Mouse (Mus musculus) hindbrain, embryonic 11.5 days (tissue): Measurements from ENCODE around the gene Wdsub1. TPM values are rescaled to one million over a fixed set of nuclear protein-coding genes. Genes with fewer than 3 reads are reported as not detected.

Source experiments
- ATAC-seq: fragments of 200-750 bp; cut with Nextera tagmentation; 2 replicates; pipeline ENCODE4 v1.8.0; 2017; ENCODE audit warnings: mild to moderate bottlenecking, moderate TSS enrichment, moderate library complexity; ENCODE audit not compliant: low FRiP score
- DNase-seq: peaks from one replicate; pipeline ENCODE4 v3.0.0-alpha.2; 2015; ENCODE audit warnings: low spot score
- H3K27ac ChIP-seq: fragments of 300-500 bp; sonication (generic); 2 replicates; pipeline ENCODE4 v1.5.1; 2014; ENCODE audit warnings: mild to moderate bottlenecking, low read depth, low read length
- H3K27me3 ChIP-seq: fragments of 300-500 bp; sonication (generic); 2 replicates; pipeline ENCODE4 v1.6.1; 2014; ENCODE audit warnings: mild to moderate bottlenecking, low read length, moderate library complexity, mixed read lengths; ENCODE audit not compliant: control insufficient read depth, insufficient read depth
- H3K36me3 ChIP-seq: fragments of 300-500 bp; sonication (generic); 2 replicates; pipeline ENCODE4 v1.6.1; 2014; ENCODE audit warnings: mild to moderate bottlenecking, low read length, moderate library complexity, mixed read lengths; ENCODE audit not compliant: control insufficient read depth, insufficient read depth
- H3K4me1 ChIP-seq: fragments of 300-500 bp; sonication (generic); replicated peaks from 2 replicates; pipeline ENCODE4 v1.6.1; 2014; ENCODE audit warnings: low read length, mixed read lengths; ENCODE audit not compliant: control insufficient read depth, insufficient read depth
- H3K4me2 ChIP-seq: fragments of 300-500 bp; sonication (generic); replicated peaks from 2 replicates; pipeline ENCODE4 v1.6.1; 2014; ENCODE audit warnings: mild to moderate bottlenecking, low read depth, low read length
- H3K4me3 ChIP-seq: fragments of 300-500 bp; sonication (generic); 2 replicates; pipeline ENCODE4 v1.5.1; 2014; ENCODE audit warnings: low read depth, low read length
- H3K9ac ChIP-seq: fragments of 300-500 bp; sonication (generic); 2 replicates; pipeline ENCODE4 v1.6.1; 2014; ENCODE audit warnings: low read depth, low read length
- H3K9me3 ChIP-seq: fragments of 300-500 bp; sonication (generic); 2 replicates; pipeline ENCODE4 v1.6.1; 2016; ENCODE audit warnings: low read length; ENCODE audit not compliant: control insufficient read depth
- WGBS: fragments of 180-500 bp; shearing (Covaris S2); extraction: QIAGEN DNeasy Blood & Tissue Kit; methylation state at CpG from one replicate; pipeline ENCODE4 v1.1.7; 2014; 5-methylcytosine and 5-hydroxymethylcytosine counted together
- polyA plus RNA-seq: library from polyadenylated mRNA; unstranded; fragments of >200 nt; fragmentation: Nextera tagmentation; extraction: Ambion mirVana; gene quantifications from 2 replicates; pipeline ENCODE4 v1.2.1, GENCODE M21; 2014

Wdsub1 gene
- polyA plus RNA-seq, 1 experiment from 2014 or later: 20.0 TPM

- H3K4me2 ChIP-seq: peak overlapping the region; percentile 83
- DNase-seq (no peak), ATAC-seq (peak; percentile 26)
- H3K27me3 ChIP-seq: no peaks in the 10 kb centered on the region
- 74% methylated on average over 8 of the region's 8 CpGs for WGBS
- H3K27ac ChIP-seq: no peak overlapping the region
- H3K4me1 ChIP-seq: no peaks in the 10 kb centered on the region
- H3K4me3 ChIP-seq: peak overlapping the region; percentile 55
- no peak overlapping the region for H3K9ac ChIP-seq
- H3K9me3 ChIP-seq: no peaks in the 10 kb centered on the region
- H3K36me3 ChIP-seq: no peaks in the 10 kb centered on the region
Observed at GRCm38 (mm10) chr2:59882742-59883281, 421 bp upstream of the Wdsub1 start.

DNA sequence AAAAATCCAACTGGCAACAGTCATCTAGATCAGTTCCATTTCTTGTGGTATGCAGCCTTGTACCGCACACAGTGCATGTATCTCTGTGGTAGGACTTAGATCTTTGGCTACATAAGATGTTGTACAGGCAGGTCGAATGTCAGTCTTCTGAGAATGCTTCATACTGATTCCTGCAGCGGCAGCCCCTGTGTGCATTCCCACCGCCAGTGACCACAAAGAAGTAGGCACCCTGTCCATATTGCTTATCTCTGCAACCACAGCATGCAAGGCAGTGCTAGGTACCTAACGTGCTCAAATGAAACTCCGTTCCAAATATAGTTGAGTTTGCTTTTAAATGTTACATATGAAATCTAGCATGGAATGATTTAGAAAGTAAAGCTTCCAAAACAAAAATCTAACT, 987 bp downstream of the Wdsub1 start:
- Histone ChIP-seq H3K4me3 (0 out of 2 replicates have a peak overlapping the region, but pooled peaks have one; percentile 55), H3K9ac (no peak overlapping the region), H3K27ac (no peak overlapping the region)

GRCm38 (mm10) chr2:59878221-59878620, 4.2 kb downstream of the Wdsub1 start:
- Histone ChIP-seq H3K4me2 (no peak overlapping the region), H3K9ac (no peak overlapping the region), H3K4me3 (no peak overlapping the region), H3K27me3 (no peaks in the 10 kb centered on the region), H3K36me3 (no peaks in the 10 kb centered on the region), H3K4me1 (no peaks in the 10 kb centered on the region), H3K27ac (no peak overlapping the region), H3K9me3 (no peaks in the 10 kb centered on the region)
- WGBS: 79% methylated on average over 19 of the region's 19 CpGs
- no peak for ATAC-seq
- DNase-seq: no peak

More for the DNA sequence above, 987 bp downstream of the Wdsub1 start:
- H3K9me3 ChIP-seq: no peaks in the 10 kb centered on the region
- H3K4me1 ChIP-seq: no peaks in the 10 kb centered on the region
- WGBS: 82% methylated on average over 6 of the region's 6 CpGs
- no peak for ATAC-seq
- H3K36me3 ChIP-seq: no peaks in the 10 kb centered on the region
- no peak for DNase-seq
- H3K4me2 ChIP-seq: no peak overlapping the region
- no peaks in the 10 kb centered on the region for H3K27me3 ChIP-seq

DNA sequence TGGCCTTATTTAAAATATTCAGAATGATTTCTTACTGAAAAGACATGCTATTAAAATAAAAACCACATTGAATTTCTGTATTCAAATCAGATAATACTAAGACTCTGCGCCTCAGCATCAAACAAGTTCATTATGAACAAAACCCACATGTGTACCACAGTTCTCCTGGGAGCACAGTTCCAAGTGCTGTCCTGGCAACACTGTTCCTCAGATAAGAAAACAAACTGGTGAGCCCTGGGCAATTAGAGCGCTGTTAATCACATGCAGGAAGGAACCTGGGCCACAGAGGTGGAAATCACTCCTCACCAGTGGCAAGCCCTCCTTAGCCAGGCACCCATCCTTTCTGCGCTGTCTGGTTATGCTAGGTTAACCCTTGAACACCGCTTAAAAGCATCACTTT, 5.1 kb downstream of the Wdsub1 start:
- no peaks in the 10 kb centered on the region for H3K36me3 ChIP-seq
- no peaks in the 10 kb centered on the region for H3K4me1 ChIP-seq
- no peak overlapping the region for H3K4me3 ChIP-seq
- no peaks in the 10 kb centered on the region for H3K27me3 ChIP-seq
- no peaks in the 10 kb centered on the region for H3K9me3 ChIP-seq
- WGBS: 84% methylated on average over 4 of the region's 4 CpGs
- no peak overlapping the region for H3K4me2 ChIP-seq
- ATAC-seq (no peak), DNase-seq (no peak)
- H3K27ac ChIP-seq: no peak overlapping the region
- H3K9ac ChIP-seq: no peak overlapping the region

DNA sequence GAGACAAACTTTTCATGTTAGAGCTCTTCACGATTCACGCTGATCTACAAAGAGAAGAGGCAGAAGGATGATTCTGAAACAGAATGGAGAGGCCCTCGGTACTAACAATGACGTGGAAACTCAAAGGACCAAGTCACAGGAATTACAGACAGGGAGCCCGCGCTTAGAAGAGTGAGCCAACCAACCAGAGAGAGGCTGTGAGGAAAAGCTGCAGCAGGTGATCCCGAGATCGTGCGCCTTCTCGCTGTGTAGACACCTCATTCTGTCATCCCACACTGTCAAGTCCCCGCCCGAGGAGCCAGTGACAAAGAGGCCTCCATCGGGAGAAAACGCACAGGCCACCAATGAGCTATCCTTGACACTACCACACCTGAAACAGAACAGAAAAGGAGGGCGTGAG, 5.9 kb downstream of the Wdsub1 start:
- Histone ChIP-seq H3K27ac (no peak overlapping the region), H3K36me3 (no peaks in the 10 kb centered on the region), H3K9me3 (no peaks in the 10 kb centered on the region), H3K9ac (no peak overlapping the region), H3K4me3 (no peak overlapping the region), H3K4me1 (no peaks in the 10 kb centered on the region), H3K27me3 (no peaks in the 10 kb centered on the region), H3K4me2 (no peak overlapping the region)
- DNase-seq (no peak), ATAC-seq (no peak)
- WGBS: 91% methylated on average over 15 of the region's 15 CpGs

DNA sequence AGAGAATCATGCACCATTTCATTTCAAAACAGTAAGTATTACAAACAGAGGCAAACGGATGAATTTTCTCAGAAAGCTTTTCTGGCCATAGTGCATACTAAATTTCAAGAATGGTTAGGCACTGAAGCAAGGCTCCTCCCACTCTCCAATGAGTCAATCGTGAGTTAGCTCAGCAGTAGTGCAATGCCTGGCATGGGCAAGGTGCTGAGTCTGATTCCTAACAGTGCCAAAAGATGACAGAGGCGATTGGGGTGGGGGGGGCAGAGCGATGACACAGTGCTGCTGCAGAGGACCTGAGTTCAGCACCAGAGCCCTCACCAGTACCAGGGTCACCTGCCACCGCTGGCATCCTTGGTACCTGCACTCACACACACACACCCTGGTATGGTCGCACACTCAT, 11.9 kb downstream of the Wdsub1 start:
- Histone ChIP-seq H3K4me1 (no peaks in the 10 kb centered on the region), H3K9me3 (no peaks in the 10 kb centered on the region), H3K4me3 (no peak overlapping the region), H3K4me2 (no peak overlapping the region), H3K27me3 (no peaks in the 10 kb centered on the region), H3K27ac (no peak overlapping the region), H3K36me3 (no peaks in the 10 kb centered on the region), H3K9ac (no peak overlapping the region)
- WGBS: 92% methylated on average over 6 of the region's 6 CpGs
- ATAC-seq: no peak
- no peak for DNase-seq

DNA sequence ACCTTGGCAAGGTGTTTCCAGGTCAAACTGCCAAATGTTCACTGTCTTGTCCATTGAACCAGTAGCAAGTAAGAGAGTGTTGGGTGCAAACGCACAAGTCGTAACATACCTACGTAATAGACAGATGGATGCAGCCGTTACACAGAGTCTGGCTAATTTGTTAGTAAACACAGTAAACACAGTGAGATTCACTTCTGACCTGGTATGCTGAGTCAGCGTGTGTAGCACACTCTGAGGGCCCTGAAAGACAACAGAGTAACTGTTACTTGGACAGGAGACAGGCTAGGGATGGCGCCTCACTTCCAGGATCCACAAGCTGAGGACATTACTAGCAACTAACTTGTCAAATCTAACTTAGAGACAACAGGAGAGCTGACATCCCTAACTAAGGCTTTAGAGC, 19.8 kb downstream of the Wdsub1 start:
- 90% methylated on average over 6 of the region's 6 CpGs for WGBS
- H3K27ac ChIP-seq: no peak overlapping the region
- DNase-seq: no peak
- no peaks in the 10 kb centered on the region; the same call in 1 of the 2 replicates for H3K4me1 ChIP-seq
- no peak overlapping the region for H3K4me3 ChIP-seq
- no peaks in the 10 kb centered on the region for H3K36me3 ChIP-seq
- H3K9ac ChIP-seq: no peak overlapping the region
- H3K4me2 ChIP-seq: no peak overlapping the region
- no peaks in the 10 kb centered on the region for H3K27me3 ChIP-seq
- H3K9me3 ChIP-seq: no peaks in the 10 kb centered on the region
- no peak for ATAC-seq

DNA sequence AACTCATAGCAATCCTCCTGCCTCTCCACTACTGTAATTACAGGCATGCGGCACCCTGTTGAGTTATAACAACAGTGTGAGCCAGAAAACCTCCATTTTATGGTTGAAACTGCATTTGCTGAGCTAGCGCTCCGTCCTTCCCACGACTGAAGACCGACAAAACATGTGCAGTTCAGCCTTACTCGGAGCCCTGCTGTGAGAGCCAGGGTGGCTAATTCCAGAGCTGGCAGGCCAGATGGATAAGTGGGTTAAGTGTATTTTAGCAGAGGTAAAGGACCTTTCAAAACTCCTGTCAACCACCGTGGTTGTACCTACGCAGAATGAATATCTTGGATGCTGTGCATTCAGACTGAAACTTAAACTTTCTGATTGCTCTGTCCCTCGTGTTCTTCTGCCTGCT, 28.0 kb downstream of the Wdsub1 start:
- no peaks in the 10 kb centered on the region for H3K36me3 ChIP-seq
- H3K9me3 ChIP-seq: no peaks in the 10 kb centered on the region
- H3K4me1 ChIP-seq: no peaks in the 10 kb centered on the region; the same call in 1 of the 2 replicates
- WGBS: 76% methylated on average over 9 of the region's 9 CpGs
- H3K27me3 ChIP-seq: no peaks in the 10 kb centered on the region
- no peak for ATAC-seq
- DNase-seq: no peak
- H3K4me3 ChIP-seq: no peak overlapping the region
- H3K4me2 ChIP-seq: no peak overlapping the region
- H3K27ac ChIP-seq: no peak overlapping the region
- no peak overlapping the region for H3K9ac ChIP-seq

GRCm38 (mm10) chr2:59853543-59853942, 28.8 kb downstream of the Wdsub1 start:
- H3K27ac ChIP-seq: no peak overlapping the region
- no peaks in the 10 kb centered on the region for H3K4me1 ChIP-seq
- no peaks in the 10 kb centered on the region for H3K27me3 ChIP-seq
- no peaks in the 10 kb centered on the region for H3K9me3 ChIP-seq
- 95% methylated on average over 10 of the region's 10 CpGs for WGBS
- DNase-seq (no peak), ATAC-seq (no peak)
- H3K9ac ChIP-seq: no peak overlapping the region
- no peaks in the 10 kb centered on the region for H3K36me3 ChIP-seq
- no peak overlapping the region for H3K4me3 ChIP-seq
- H3K4me2 ChIP-seq: no peak overlapping the region
